Mouse (Mus musculus): ENCODE measurements around the gene March4. TPM values are rescaled to one million over a fixed set of nuclear protein-coding genes. Genes with fewer than 3 reads are reported as not detected.
A peak's percentile ranks its signal among the peaks of the same experiment; 100 is the strongest.

The March4 gene
- polyA plus RNA-seq, 1 experiment from 2014 or later = not detected

DNA sequence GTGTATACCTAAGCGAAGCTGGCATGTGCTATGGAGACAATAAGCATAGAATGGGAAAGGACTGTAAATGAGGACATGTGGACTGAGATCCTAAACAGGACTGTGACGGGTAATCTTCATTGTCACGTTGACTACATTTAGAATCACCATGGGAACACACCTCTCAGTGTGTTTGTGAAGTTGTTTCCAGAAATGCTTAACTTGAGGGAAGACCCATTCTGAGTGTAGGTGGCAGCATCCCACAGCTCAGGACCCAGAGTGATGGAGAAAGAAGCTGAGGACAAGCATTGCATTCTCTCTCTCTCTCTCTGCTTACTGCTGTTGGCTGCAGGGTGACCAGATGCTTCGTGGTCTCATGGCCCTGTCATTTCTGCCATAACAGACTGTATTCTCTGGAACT, 79.1 kb downstream of the March4 start:
- Histone ChIP-seq H3K4me1 (replicated peaks; ENCODE audit: insufficient read depth, low read length) (no peaks in the 10 kb centered on the region), H3K9me3 (replicated peaks; ENCODE audit: low read length) (no peaks in the 10 kb centered on the region), H3K4me3 (replicated peaks; ENCODE audit: low read depth, low read length) (no peak overlapping the region), H3K27ac (no peak overlapping the region), H3K27me3 (ENCODE audit: insufficient read depth, low read length) (no peaks in the 10 kb centered on the region), H3K9ac (ENCODE audit: low read depth, low read length) (no peak overlapping the region), H3K4me2 (ENCODE audit: low read length) (no peak overlapping the region), H3K36me3 (ENCODE audit: insufficient read depth, low read length) (no peaks in the 10 kb centered on the region)
- ATAC-seq (replicated peaks; ENCODE audit: low FRiP score, low read depth) = no peak
- no peak for TF ChIP-seq CTCF (IDR thresholded peaks at IDR 0.05; ENCODE audit: low read depth)
- 88% methylated on average over 4 of the region's 4 CpGs for WGBS
- DNase-seq (ENCODE audit: low spot score) = no peak

DNA sequence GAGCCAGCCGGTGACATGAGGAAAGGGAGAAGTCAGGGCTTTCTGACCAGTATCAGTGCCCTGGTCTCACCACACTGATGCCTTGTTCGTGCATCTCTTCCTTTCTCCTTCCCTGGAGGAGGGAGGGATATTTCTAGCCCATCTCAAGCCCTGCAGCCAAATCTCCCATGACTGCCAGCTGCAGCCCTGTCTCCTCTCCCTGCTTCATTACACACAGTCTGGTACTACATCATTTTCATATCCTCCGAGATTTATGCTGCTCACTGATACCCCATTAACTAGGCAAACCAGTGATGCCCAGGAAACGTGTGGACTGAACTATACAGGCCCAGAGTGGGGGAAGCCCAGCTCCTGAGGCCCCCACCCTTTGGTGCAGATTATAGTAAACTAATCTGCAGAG, 80.8 kb downstream of the March4 start:
- DNase-seq (ENCODE audit: low spot score) (peak; percentile 46), ATAC-seq (replicated peaks; ENCODE audit: low FRiP score, low read depth) (peak; percentile 62; the same call in 1 of the 2 replicates)
- Histone ChIP-seq H3K9ac (ENCODE audit: low read depth, low read length) (no peak overlapping the region), H3K36me3 (ENCODE audit: insufficient read depth, low read length) (no peaks in the 10 kb centered on the region), H3K27me3 (ENCODE audit: insufficient read depth, low read length) (no peaks in the 10 kb centered on the region), H3K9me3 (replicated peaks; ENCODE audit: low read length) (no peaks in the 10 kb centered on the region), H3K4me2 (ENCODE audit: low read length) (no peak overlapping the region), H3K27ac (no peak overlapping the region), H3K4me3 (replicated peaks; ENCODE audit: low read depth, low read length) (no peak overlapping the region), H3K4me1 (replicated peaks; ENCODE audit: insufficient read depth, low read length) (no peaks in the 10 kb centered on the region)
- WGBS = 41% methylated on average over 4 of the region's 4 CpGs
- TF ChIP-seq CTCF (IDR thresholded peaks at IDR 0.05; ENCODE audit: low read depth) = no peak

GRCm38 (mm10) chr1:72454733-72455201, 82.0 kb downstream of the March4 start:
- Histone ChIP-seq H3K9ac (ENCODE audit: low read depth, low read length) (no peak overlapping the region), H3K4me3 (replicated peaks; ENCODE audit: low read depth, low read length) (no peak overlapping the region), H3K27me3 (ENCODE audit: insufficient read depth, low read length) (no peaks in the 10 kb centered on the region), H3K9me3 (replicated peaks; ENCODE audit: low read length) (no peaks in the 10 kb centered on the region), H3K4me1 (replicated peaks; ENCODE audit: insufficient read depth, low read length) (no peaks in the 10 kb centered on the region), H3K4me2 (ENCODE audit: low read length) (no peak overlapping the region), H3K27ac (no peak overlapping the region), H3K36me3 (ENCODE audit: insufficient read depth, low read length) (no peaks in the 10 kb centered on the region)
- peak; percentile 33; the same call in 1 of the 2 replicates for TF ChIP-seq CTCF (IDR thresholded peaks at IDR 0.05; ENCODE audit: low read depth)
- ATAC-seq (replicated peaks; ENCODE audit: low FRiP score, low read depth) (peak; percentile 71), DNase-seq (ENCODE audit: low spot score) (peak; percentile 78)
- 34% methylated on average over 6 of the region's 6 CpGs for WGBS

GRCm38 (mm10) chr1:72452839-72453238, 83.9 kb downstream of the March4 start:
- no peaks in the 10 kb centered on the region for H3K36me3 ChIP-seq (ENCODE audit: insufficient read depth, low read length)
- DNase-seq (ENCODE audit: low spot score) (no peak), ATAC-seq (replicated peaks; ENCODE audit: low FRiP score, low read depth) (no peak)
- no peak overlapping the region for H3K9ac ChIP-seq (ENCODE audit: low read depth, low read length)
- 81% methylated on average over 2 of the region's 2 CpGs for WGBS
- H3K9me3 ChIP-seq (replicated peaks; ENCODE audit: low read length) = no peaks in the 10 kb centered on the region
- no peak for TF ChIP-seq CTCF (IDR thresholded peaks at IDR 0.05; ENCODE audit: low read depth)
- H3K4me1 ChIP-seq (replicated peaks; ENCODE audit: insufficient read depth, low read length) = no peaks in the 10 kb centered on the region
- H3K27ac ChIP-seq = no peak overlapping the region
- H3K4me3 ChIP-seq (replicated peaks; ENCODE audit: low read depth, low read length) = no peak overlapping the region
- no peaks in the 10 kb centered on the region for H3K27me3 ChIP-seq (ENCODE audit: insufficient read depth, low read length)
- H3K4me2 ChIP-seq (ENCODE audit: low read length) = no peak overlapping the region

GRCm38 (mm10) chr1:72450790-72451189, 85.9 kb downstream of the March4 start:
- H3K9me3 ChIP-seq (replicated peaks; ENCODE audit: low read length) = no peaks in the 10 kb centered on the region
- H3K9ac ChIP-seq (ENCODE audit: low read depth, low read length) = no peak overlapping the region
- WGBS = 34% methylated on average over 4 of the region's 4 CpGs
- TF ChIP-seq CTCF (IDR thresholded peaks at IDR 0.05; ENCODE audit: low read depth) = no peak
- no peak overlapping the region for H3K27ac ChIP-seq
- no peaks in the 10 kb centered on the region for H3K36me3 ChIP-seq (ENCODE audit: insufficient read depth, low read length)
- H3K4me1 ChIP-seq (replicated peaks; ENCODE audit: insufficient read depth, low read length) = no peaks in the 10 kb centered on the region
- no peaks in the 10 kb centered on the region for H3K27me3 ChIP-seq (ENCODE audit: insufficient read depth, low read length)
- ATAC-seq (replicated peaks; ENCODE audit: low FRiP score, low read depth) = no peak
- DNase-seq (ENCODE audit: low spot score) = no peak
- no peak overlapping the region for H3K4me3 ChIP-seq (replicated peaks; ENCODE audit: low read depth, low read length)
- no peak overlapping the region for H3K4me2 ChIP-seq (ENCODE audit: low read length)

GRCm38 (mm10) chr1:72449752-72450151, 87.0 kb downstream of the March4 start:
- H3K36me3 ChIP-seq (ENCODE audit: insufficient read depth, low read length) = no peaks in the 10 kb centered on the region
- H3K4me1 ChIP-seq (replicated peaks; ENCODE audit: insufficient read depth, low read length) = no peaks in the 10 kb centered on the region
- H3K4me3 ChIP-seq (replicated peaks; ENCODE audit: low read depth, low read length) = no peak overlapping the region
- no peak for ATAC-seq (replicated peaks; ENCODE audit: low FRiP score, low read depth)
- 75% methylated on average over 3 of the region's 3 CpGs for WGBS
- no peaks in the 10 kb centered on the region for H3K9me3 ChIP-seq (replicated peaks; ENCODE audit: low read length)
- H3K4me2 ChIP-seq (ENCODE audit: low read length) = no peak overlapping the region
- H3K27me3 ChIP-seq (ENCODE audit: insufficient read depth, low read length) = no peaks in the 10 kb centered on the region
- no peak for DNase-seq (ENCODE audit: low spot score)
- no peak overlapping the region for H3K9ac ChIP-seq (ENCODE audit: low read depth, low read length)
- H3K27ac ChIP-seq = no peak overlapping the region
- no peak for TF ChIP-seq CTCF (IDR thresholded peaks at IDR 0.05; ENCODE audit: low read depth)

DNA sequence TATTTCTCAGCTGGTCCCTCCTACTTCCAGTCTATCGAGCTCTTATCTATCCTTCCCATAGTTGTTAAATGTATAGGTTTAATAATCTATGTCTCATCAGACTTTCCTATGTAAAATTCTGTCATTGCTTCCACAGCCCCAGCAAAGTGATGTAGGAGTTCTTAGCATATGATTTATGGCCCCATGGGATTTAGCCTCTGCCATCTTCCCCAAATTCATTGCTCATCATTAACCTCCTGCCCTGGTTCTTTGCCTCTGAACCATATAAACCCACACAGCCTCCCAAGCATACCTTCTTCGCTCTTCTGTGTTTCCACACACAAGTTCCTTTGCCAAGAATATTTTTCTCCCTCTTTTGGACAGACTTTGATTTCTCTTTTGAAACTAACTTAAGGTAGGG, 94.0 kb downstream of the March4 start:
- H3K9ac ChIP-seq (ENCODE audit: low read depth, low read length) = no peak overlapping the region
- WGBS = 60% methylated on average over 2 of the region's 2 CpGs
- no peaks in the 10 kb centered on the region for H3K4me1 ChIP-seq (replicated peaks; ENCODE audit: insufficient read depth, low read length)
- no peak for TF ChIP-seq CTCF (IDR thresholded peaks at IDR 0.05; ENCODE audit: low read depth)
- H3K27me3 ChIP-seq (ENCODE audit: insufficient read depth, low read length) = no peaks in the 10 kb centered on the region
- H3K4me2 ChIP-seq (ENCODE audit: low read length) = no peak overlapping the region
- no peak overlapping the region for H3K4me3 ChIP-seq (replicated peaks; ENCODE audit: low read depth, low read length)
- no peaks in the 10 kb centered on the region for H3K9me3 ChIP-seq (replicated peaks; ENCODE audit: low read length)
- ATAC-seq (replicated peaks; ENCODE audit: low FRiP score, low read depth) (no peak), DNase-seq (ENCODE audit: low spot score) (no peak)
- H3K27ac ChIP-seq = no peak overlapping the region
- no peaks in the 10 kb centered on the region for H3K36me3 ChIP-seq (ENCODE audit: insufficient read depth, low read length)

Measured in kidney, postnatal 0 days (tissue).